Mouse (Mus musculus) forebrain, embryonic 14.5 days (tissue): Measurements from ENCODE around the gene 4922502D21Rik. TPM values are rescaled to one million over a fixed set of nuclear protein-coding genes. Genes with fewer than 3 reads are reported as not detected.
A peak's percentile ranks its signal among the peaks of the same experiment; 100 is the strongest.
"Not testable (repeated sequence)": the region's sequence is repeated elsewhere in the genome, so short reads cannot be mapped to it uniquely, and the experiment has no call there.

ENCODE experiments used
- ATAC-seq: fragments of 200-750 bp; cut with Nextera tagmentation; 2 replicates; pipeline ENCODE4 v1.8.0; 2017; ENCODE audit warnings: mild to moderate bottlenecking, moderate library complexity
- DNase-seq: peaks from one replicate; pipeline ENCODE4 v3.0.0-alpha.2; 2015; ENCODE audit warnings: low spot score
- H3K27ac ChIP-seq: fragments of 300-500 bp; sonication (generic); 2 replicates; pipeline ENCODE4 v1.5.1; 2014; ENCODE audit warnings: low read depth, mild to moderate bottlenecking, control low read depth, low read length, moderate library complexity
- H3K27me3 ChIP-seq: fragments of 300-500 bp; sonication (generic); replicated peaks from 2 replicates; pipeline ENCODE4 v1.6.1; 2014; ENCODE audit warnings: low read length, control low read depth, mixed read lengths; ENCODE audit not compliant: control insufficient read depth, insufficient read depth
- H3K36me3 ChIP-seq: fragments of 300-500 bp; sonication (generic); 2 replicates; pipeline ENCODE4 v1.6.1; 2014; ENCODE audit warnings: low read length, control low read depth; ENCODE audit not compliant: control insufficient read depth, insufficient read depth
- H3K4me1 ChIP-seq: fragments of 300-500 bp; sonication (generic); 2 replicates; pipeline ENCODE4 v1.6.1; 2014; ENCODE audit warnings: antibody characterized with exemption, low read length, control low read depth; ENCODE audit not compliant: control insufficient read depth, insufficient read depth
- H3K4me2 ChIP-seq: fragments of 300-500 bp; sonication (generic); 2 replicates; pipeline ENCODE4 v1.6.1; 2014; ENCODE audit warnings: mild to moderate bottlenecking, control low read depth, low read length
- H3K4me3 ChIP-seq: fragments of 300-500 bp; sonication (generic); 2 replicates; pipeline ENCODE4 v1.5.1; 2014; ENCODE audit warnings: low read depth, low read length, control low read depth
- H3K9ac ChIP-seq: fragments of 300-500 bp; sonication (generic); 2 replicates; pipeline ENCODE4 v1.6.1; 2014; ENCODE audit warnings: mild to moderate bottlenecking, low read length, control low read depth, moderate library complexity
- H3K9me3 ChIP-seq: fragments of 300-500 bp; sonication (generic); replicated peaks from 2 replicates; pipeline ENCODE4 v1.6.1; 2016; ENCODE audit warnings: low read length, control low read depth, mixed read lengths; ENCODE audit not compliant: control insufficient read depth
- WGBS: fragments of 180-500 bp; shearing (Covaris S2); extraction: QIAGEN DNeasy Blood & Tissue Kit; methylation state at CpG from one replicate; pipeline ENCODE4 v1.1.7; 2014; 5-methylcytosine and 5-hydroxymethylcytosine counted together
- polyA plus RNA-seq: library from polyadenylated mRNA; unstranded; fragments of >200 nt; fragmentation: Nextera tagmentation; extraction: Ambion mirVana; gene quantifications from 2 replicates; pipeline ENCODE4 v1.2.1, GENCODE M21; 2014

4922502D21Rik gene
- polyA plus RNA-seq, 1 experiment from 2014 or later = not detected

DNA sequence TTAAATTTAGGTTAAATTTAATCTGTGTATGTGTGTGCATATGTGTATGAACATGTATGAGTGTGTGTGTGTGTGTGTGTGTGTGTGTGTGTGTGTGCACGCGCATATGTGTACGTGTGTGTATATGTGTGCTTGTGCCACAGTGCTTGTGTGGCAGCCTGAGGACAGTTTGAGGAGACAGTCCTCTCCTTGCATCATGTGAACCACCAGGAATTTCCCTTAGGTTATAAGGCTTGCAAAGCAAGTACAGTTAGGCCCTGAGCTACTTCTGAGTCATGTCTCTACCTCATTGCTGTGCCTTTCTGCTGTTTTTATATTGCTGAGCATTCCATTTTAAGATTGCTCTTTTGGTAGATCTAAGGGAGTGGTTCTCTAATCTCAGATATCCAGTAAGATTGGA lies 19.5 kb upstream of the 4922502D21Rik start:
- Histone ChIP-seq H3K4me1 (no peaks in the 10 kb centered on the region), H3K27ac (no peak overlapping the region), H3K9me3 (0 out of 2 replicates have a peak, but pooled peaks cover 4% of the 10 kb centered on the region), H3K36me3 (no peaks in the 10 kb centered on the region), H3K27me3 (no peaks in the 10 kb centered on the region), H3K9ac (no peak overlapping the region), H3K4me3 (no peak overlapping the region), H3K4me2 (no peak overlapping the region)
- DNase-seq (no peak), ATAC-seq (no peak)
- 94% methylated on average over 3 of the region's 3 CpGs for WGBS

DNA sequence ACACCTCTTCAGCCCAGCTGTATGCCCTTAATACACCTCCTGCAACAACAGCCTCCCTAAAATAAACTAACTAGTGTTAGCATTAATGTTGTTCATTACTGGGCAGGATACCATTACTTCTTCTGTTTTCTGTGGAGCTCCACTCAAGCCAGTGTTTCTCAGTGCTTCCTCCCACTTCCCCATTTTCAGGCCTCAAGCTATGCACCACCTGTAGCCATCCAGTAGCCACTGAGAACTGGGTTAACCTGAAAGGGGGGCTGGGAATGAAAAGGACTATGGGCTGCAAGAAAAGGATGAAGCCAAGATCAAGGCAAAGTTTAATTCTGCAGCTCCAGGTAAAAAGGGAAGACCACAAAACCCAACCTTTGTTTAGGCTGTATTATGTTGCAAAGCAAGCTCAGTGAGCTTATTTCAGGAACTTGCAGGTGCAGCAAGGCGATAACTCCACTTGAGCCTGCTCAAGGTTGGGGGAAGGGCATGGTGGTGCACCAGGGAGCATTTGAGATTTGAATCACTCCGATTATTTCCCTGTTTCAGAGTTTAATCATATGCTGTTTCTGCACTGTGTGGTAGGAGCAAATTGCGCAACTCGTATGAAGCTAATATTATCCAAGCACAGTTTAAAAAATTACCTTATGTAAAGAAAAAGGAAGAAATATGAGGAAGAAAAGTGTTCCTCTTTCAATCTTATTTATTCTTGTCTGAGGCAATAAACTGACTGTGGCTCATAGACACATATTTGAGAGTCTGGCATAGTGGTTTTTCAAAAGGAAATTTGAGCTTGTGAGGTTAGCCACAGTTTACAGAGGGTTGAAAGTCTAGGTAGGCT lies 18.1 kb upstream of the 4922502D21Rik start:
- no peak for ATAC-seq
- no peaks in the 10 kb centered on the region for H3K4me1 ChIP-seq
- no peak overlapping the region for H3K4me3 ChIP-seq
- no peaks in the 10 kb centered on the region for H3K27me3 ChIP-seq
- WGBS = 72% methylated on average over 4 of the region's 4 CpGs
- H3K9me3 ChIP-seq = 0 out of 2 replicates have a peak, but pooled peaks cover 4% of the 10 kb centered on the region
- no peak overlapping the region for H3K4me2 ChIP-seq
- no peak for DNase-seq
- H3K9ac ChIP-seq = no peak overlapping the region
- no peak overlapping the region for H3K27ac ChIP-seq
- H3K36me3 ChIP-seq = no peaks in the 10 kb centered on the region

DNA sequence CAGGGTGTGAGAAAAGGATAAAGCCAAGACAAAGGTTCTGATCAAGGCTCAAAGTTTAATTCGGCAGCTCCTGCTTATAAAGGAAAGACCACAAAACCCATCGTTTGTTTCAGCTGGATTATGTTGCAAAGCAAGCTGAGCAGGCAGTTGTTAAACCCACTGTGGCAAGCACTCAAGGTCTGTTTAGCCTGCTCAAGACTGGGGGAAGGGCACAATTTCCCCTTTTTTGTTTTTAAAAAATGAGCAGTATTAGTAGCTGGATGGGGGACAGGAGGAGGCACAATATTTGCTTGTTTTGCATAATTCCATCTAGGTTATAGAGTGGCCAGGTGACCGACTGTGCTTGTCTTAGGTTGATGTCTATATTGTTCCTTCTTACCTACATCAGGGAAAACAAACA lies 12.8 kb upstream of the 4922502D21Rik start:
- 68% methylated on average over 3 of the region's 3 CpGs for WGBS
- no peak overlapping the region for H3K9ac ChIP-seq
- H3K4me2 ChIP-seq = no peak overlapping the region
- no peak overlapping the region for H3K4me3 ChIP-seq
- H3K9me3 ChIP-seq = 0 out of 2 replicates have a peak, but pooled peaks cover 4% of the 10 kb centered on the region
- ATAC-seq (no peak), DNase-seq (no peak)
- H3K27ac ChIP-seq = no peak overlapping the region
- H3K27me3 ChIP-seq = no peaks in the 10 kb centered on the region
- no peaks in the 10 kb centered on the region for H3K36me3 ChIP-seq
- no peaks in the 10 kb centered on the region for H3K4me1 ChIP-seq

- H3K27ac ChIP-seq, H3K4me3 ChIP-seq, H3K36me3 ChIP-seq, H3K9ac ChIP-seq, H3K4me1 ChIP-seq, ATAC-seq, H3K9me3 ChIP-seq, DNase-seq, H3K4me2 ChIP-seq, H3K27me3 ChIP-seq: not testable (repeated sequence)
- 80% methylated on average over 4 of the region's 4 CpGs for WGBS
Measured at GRCm38 (mm10) chr6:129342391-129342790, 10.8 kb upstream of the 4922502D21Rik start, which contains the start of gene Clec12a. TSS of gene Clec12a (plus strand) at chr6:129342691.

GRCm38 (mm10) chr6:129337751-129338150 lies 6.2 kb upstream of the 4922502D21Rik start:
- H3K9me3 ChIP-seq = no peaks in the 10 kb centered on the region
- no peak overlapping the region for H3K27ac ChIP-seq
- DNase-seq = no peak
- WGBS = 93% methylated on average over 1 of the region's 1 CpGs
- no peak overlapping the region for H3K4me3 ChIP-seq
- H3K9ac ChIP-seq = no peak overlapping the region
- H3K27me3 ChIP-seq = no peaks in the 10 kb centered on the region
- no peaks in the 10 kb centered on the region for H3K36me3 ChIP-seq
- H3K4me1 ChIP-seq = no peaks in the 10 kb centered on the region
- no peak for ATAC-seq
- no peak overlapping the region for H3K4me2 ChIP-seq

GRCm38 (mm10) chr6:129333674-129334078 lies 2.1 kb upstream of the 4922502D21Rik start:
- Histone ChIP-seq H3K9me3 (no peaks in the 10 kb centered on the region), H3K4me1 (no peaks in the 10 kb centered on the region), H3K27ac (no peak overlapping the region), H3K4me2 (0 out of 2 replicates have a peak overlapping the region, but pooled peaks have one; percentile 12), H3K27me3 (no peaks in the 10 kb centered on the region), H3K4me3 (no peak overlapping the region), H3K9ac (no peak overlapping the region), H3K36me3 (no peaks in the 10 kb centered on the region)
- ATAC-seq (peak; percentile 85), DNase-seq (peak; percentile 70)
- 36% methylated on average over 11 of the region's 11 CpGs for WGBS

DNA sequence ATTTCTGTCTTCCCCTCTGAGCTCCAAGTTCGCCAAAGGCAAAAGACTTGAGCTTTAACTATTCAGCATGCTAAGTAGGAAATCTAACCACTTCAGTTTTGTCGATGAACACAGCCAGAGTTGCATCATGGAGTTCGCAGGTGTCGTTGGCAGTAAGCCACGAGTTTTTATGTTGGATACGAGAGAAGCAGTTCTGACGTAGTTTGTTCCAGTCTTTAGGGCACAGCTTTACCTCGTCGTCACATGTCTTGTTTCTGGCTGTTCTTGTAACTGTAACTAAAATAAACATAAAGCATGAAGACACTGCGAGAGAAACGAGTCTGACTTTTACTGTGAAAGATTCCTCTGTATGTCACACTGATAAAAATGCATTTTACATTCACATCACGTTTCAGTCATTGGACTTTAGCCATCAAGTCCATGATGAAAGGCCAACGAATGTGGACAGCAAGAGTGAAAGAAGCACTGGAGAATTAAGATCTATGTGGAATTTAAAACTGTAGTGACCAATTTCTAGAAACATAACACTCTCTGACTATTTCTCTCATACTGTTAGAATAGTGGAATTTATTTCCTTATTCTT lies 4.9 kb downstream of the 4922502D21Rik start:
- no peak overlapping the region for H3K27ac ChIP-seq
- 71% methylated on average over 13 of the region's 13 CpGs for WGBS
- DNase-seq (peak; percentile 28), ATAC-seq (no peak)
- H3K4me2 ChIP-seq = no peak overlapping the region
- H3K36me3 ChIP-seq = no peaks in the 10 kb centered on the region
- H3K4me1 ChIP-seq = no peaks in the 10 kb centered on the region
- H3K9ac ChIP-seq = no peak overlapping the region
- no peaks in the 10 kb centered on the region for H3K27me3 ChIP-seq
- H3K9me3 ChIP-seq = no peaks in the 10 kb centered on the region
- no peak overlapping the region for H3K4me3 ChIP-seq

DNA sequence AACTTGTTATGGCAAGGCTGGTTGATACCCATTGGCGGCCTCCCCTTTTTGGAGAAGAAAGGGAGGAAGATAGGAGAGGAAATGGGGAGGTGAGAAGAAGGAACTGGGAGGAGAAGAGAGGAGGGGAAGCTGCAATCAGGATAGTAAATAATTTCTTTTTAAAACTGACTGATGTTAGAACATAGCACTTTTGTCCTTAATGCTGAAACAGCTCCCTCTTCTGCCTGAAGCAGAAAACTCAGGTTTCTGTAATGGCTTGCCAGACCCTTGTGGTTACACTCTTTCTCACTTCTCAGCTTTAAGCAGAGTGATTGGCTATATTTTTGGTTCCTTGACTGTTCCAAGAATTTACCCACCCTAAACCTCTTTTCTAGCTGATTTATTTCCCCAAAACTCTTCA lies 5.6 kb downstream of the 4922502D21Rik start:
- H3K4me1 ChIP-seq = no peaks in the 10 kb centered on the region
- DNase-seq = no peak
- no peak overlapping the region for H3K4me3 ChIP-seq
- no peak overlapping the region for H3K9ac ChIP-seq
- H3K27ac ChIP-seq = no peak overlapping the region
- no peaks in the 10 kb centered on the region for H3K27me3 ChIP-seq
- H3K4me2 ChIP-seq = no peak overlapping the region
- 75% methylated on average over 1 of the region's 1 CpGs for whole genome bisulfite sequencing
- no peaks in the 10 kb centered on the region for H3K9me3 ChIP-seq
- no peak for ATAC-seq
- H3K36me3 ChIP-seq = no peaks in the 10 kb centered on the region

DNA sequence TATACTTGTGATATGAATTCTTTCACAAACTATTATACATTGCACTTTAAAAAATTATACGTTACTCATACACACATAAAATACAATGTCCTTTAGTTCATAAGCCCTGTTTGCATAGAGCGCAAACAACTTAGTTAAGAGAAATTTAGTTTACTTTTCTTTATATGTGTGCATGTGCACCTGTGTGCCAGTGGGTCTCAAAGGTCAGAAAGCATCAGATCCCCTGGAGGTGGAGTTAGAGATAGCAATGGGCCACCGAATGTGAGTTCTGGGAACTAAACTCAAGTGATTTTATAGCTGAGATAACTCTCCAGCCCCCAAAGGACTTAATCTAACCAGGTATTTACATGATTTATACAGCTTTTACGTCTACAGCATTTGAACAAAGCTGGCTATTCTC lies 12.3 kb downstream of the 4922502D21Rik start:
- ATAC-seq (no peak), DNase-seq (no peak)
- H3K9me3 ChIP-seq = no peaks in the 10 kb centered on the region
- no peak overlapping the region for H3K27ac ChIP-seq
- no peaks in the 10 kb centered on the region for H3K36me3 ChIP-seq
- H3K9ac ChIP-seq = no peak overlapping the region
- H3K27me3 ChIP-seq = no peaks in the 10 kb centered on the region
- H3K4me1 ChIP-seq = no peaks in the 10 kb centered on the region
- WGBS = 77% methylated on average over 4 of the region's 4 CpGs
- H3K4me3 ChIP-seq = no peak overlapping the region
- H3K4me2 ChIP-seq = no peak overlapping the region
